Mouse (Mus musculus) heart, adult 2 months (tissue): ENCODE measurements around the gene Gm1979.
"Not testable (repeated sequence)": the region's sequence is repeated elsewhere in the genome, so short reads cannot be mapped to it uniquely, and the experiment has no call there.

Experiments
- CTCF ChIP-seq: fragments of 200-600 bp; IDR thresholded peaks from 2 replicates; pipeline ENCODE4 v1.8.1; 2022; ENCODE audit warnings: antibody characterized with exemption, mild to moderate bottlenecking, moderate library complexity
- EP300 ChIP-seq: fragments of 200-500 bp; IDR thresholded peaks from 2 replicates; pipeline ENCODE4 v1.6.1; 2011; ENCODE audit warnings: low read depth, low read length, control low read depth; ENCODE audit not compliant: insufficient read depth
- POLR2A ChIP-seq: fragments of 200-500 bp; IDR thresholded peaks from 2 replicates; pipeline ENCODE4 v1.6.1; 2011; ENCODE audit warnings: mild to moderate bottlenecking, low read depth, low read length, control low read depth; ENCODE audit not compliant: insufficient read depth

DNA sequence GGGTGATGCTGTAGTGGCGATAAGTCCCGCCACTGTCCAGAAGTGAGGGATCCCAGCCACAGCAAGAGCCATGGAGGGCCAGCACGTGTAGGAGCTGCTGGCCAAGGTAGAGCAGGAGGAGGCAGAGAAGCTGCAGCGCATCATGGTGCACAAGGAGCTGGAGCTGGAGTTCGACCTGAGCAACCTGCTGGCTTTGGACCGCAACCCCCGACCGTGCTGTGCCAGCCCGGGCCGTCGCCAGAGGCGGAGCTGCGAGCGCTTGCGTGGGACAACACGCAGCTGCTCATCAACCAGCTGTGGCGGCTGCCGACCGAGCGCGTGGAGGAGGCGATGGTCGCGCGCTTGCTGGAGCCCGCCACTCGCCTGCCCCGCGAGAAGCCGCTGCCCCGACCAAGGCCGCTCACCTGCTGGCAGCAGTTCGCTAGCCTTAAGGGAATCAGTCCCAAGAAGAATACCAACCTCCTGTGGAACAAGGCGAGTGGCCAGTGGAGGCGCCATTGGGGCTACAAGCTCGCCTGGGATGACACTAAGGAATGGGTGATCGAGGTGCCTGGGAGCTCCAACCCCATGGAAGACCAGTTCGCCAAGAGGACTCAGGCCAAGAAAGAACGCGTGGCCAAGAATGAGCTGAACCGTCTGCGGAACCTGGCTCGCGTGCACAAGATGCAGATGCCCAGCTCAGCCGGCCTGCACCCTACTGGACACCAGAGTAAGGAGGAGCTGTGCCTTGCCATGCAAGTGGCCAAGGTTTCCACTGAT lies 2.5 kb upstream of the Gm1979 start:
- not testable (repeated sequence) for TF ChIP-seq CTCF, POLR2A, EP300
